Mouse (Mus musculus) intestine, embryonic 16.5 days (tissue): Measurements from ENCODE around the gene Cybrd1. TPM values are rescaled to one million over a fixed set of nuclear protein-coding genes. Genes with fewer than 3 reads are reported as not detected.

Source experiments
- ATAC-seq: fragments of 200-750 bp; cut with Nextera tagmentation; 2 replicates; pipeline ENCODE4 v1.8.0; 2017; ENCODE audit warnings: moderate TSS enrichment, moderate library complexity
- H3K27ac ChIP-seq: fragments of 300-500 bp; sonication (generic); 2 replicates; pipeline ENCODE4 v1.5.1; 2014; ENCODE audit warnings: mild to moderate bottlenecking, low read length
- H3K27me3 ChIP-seq: fragments of 300-500 bp; sonication (generic); replicated peaks from 2 replicates; pipeline ENCODE4 v1.6.1; 2014; ENCODE audit warnings: low read length, control low read depth, mixed read lengths; ENCODE audit not compliant: control insufficient read depth, insufficient read depth
- H3K36me3 ChIP-seq: fragments of 300-500 bp; sonication (generic); 2 replicates; pipeline ENCODE4 v1.6.1; 2014; ENCODE audit warnings: low read length, control low read depth; ENCODE audit not compliant: control insufficient read depth, insufficient read depth
- H3K4me1 ChIP-seq: fragments of 300-500 bp; sonication (generic); 2 replicates; pipeline ENCODE4 v1.6.1; 2014; ENCODE audit warnings: low read length, control low read depth, mixed read lengths; ENCODE audit not compliant: control insufficient read depth, insufficient read depth
- H3K4me2 ChIP-seq: fragments of 300-500 bp; sonication (generic); 2 replicates; pipeline ENCODE4 v1.6.1; 2014; ENCODE audit warnings: low read depth, low read length, control low read depth
- H3K4me3 ChIP-seq: fragments of 300-500 bp; sonication (generic); 2 replicates; pipeline ENCODE4 v1.5.1; 2014; ENCODE audit warnings: mild to moderate bottlenecking, low read length
- H3K9ac ChIP-seq: fragments of 300-500 bp; sonication (generic); 2 replicates; pipeline ENCODE4 v1.6.1; 2014; ENCODE audit warnings: low read depth, low read length
- H3K9me3 ChIP-seq: fragments of 300-500 bp; sonication (generic); 2 replicates; pipeline ENCODE4 v1.6.1; 2016; ENCODE audit warnings: low read length, control low read depth; ENCODE audit not compliant: control insufficient read depth
- WGBS: fragments of 180-500 bp; shearing (Covaris S2); extraction: QIAGEN DNeasy Blood & Tissue Kit; methylation state at CpG from one replicate; pipeline ENCODE4 v1.1.7; 2014; 5-methylcytosine and 5-hydroxymethylcytosine counted together
- polyA plus RNA-seq: library from polyadenylated mRNA; unstranded; fragments of >200 nt; fragmentation: Nextera tagmentation; extraction: Ambion mirVana; gene quantifications from 2 replicates; pipeline ENCODE4 v1.2.1, GENCODE M21; 2015

Gene Cybrd1
- polyA plus RNA-seq, 1 experiment from 2014 or later: 6.3 TPM

DNA sequence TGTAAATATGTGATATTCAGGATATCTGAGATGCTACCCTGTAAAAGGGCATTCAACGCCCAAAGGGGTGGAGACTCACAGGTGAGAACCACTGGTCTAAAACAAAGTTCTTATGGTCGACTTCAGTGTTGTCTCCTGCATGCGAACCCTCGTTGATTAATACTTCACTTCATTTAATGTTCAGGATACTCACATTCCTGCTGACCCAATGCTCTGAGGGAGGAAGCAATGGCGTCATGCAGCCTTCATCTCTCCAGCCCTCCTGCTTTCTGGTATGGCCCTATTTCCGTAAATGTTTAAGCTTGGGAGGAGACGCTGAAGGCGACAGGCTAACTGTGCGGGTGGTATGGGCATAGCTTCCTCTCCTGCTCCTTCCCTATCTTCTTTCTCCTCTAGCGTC lies 62.0 kb downstream of the Cybrd1 start:
- ATAC-seq: no peak
- Histone ChIP-seq H3K9ac (no peak overlapping the region), H3K4me2 (no peak overlapping the region), H3K27me3 (no peaks in the 10 kb centered on the region), H3K4me3 (no peak overlapping the region), H3K9me3 (no peaks in the 10 kb centered on the region), H3K4me1 (no peaks in the 10 kb centered on the region), H3K36me3 (no peaks in the 10 kb centered on the region), H3K27ac (no peak overlapping the region)
- WGBS: 76% methylated on average over 10 of the region's 10 CpGs

GRCm38 (mm10) chr2:71180566-71181217 lies 63.0 kb downstream of the Cybrd1 start:
- Histone ChIP-seq H3K36me3 (no peaks in the 10 kb centered on the region), H3K4me1 (no peaks in the 10 kb centered on the region), H3K4me3 (no peak overlapping the region), H3K4me2 (no peak overlapping the region), H3K9me3 (no peaks in the 10 kb centered on the region), H3K9ac (no peak overlapping the region), H3K27me3 (no peaks in the 10 kb centered on the region), H3K27ac (no peak overlapping the region)
- 46% methylated on average over 8 of the region's 8 CpGs for WGBS
- no peak for ATAC-seq

DNA sequence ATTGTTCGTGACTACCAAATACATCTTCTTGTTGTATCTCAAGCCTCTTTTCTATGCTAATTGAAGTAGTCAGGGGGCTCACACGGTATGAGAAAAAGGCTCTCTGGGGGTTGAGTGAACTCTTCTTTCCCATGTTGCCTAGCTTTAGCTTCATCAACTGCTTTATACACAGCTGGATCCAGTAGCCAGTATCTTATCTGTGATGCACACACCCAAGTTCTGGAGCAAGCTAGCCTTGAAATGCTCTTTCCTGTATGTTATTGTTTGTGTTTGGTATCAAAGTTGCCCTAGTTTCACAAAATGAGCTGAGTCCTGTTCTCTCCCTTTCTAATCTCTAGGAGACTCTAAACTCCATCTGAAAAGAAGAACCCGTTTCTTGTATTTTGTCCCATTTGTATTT lies 70.2 kb downstream of the Cybrd1 start:
- Histone ChIP-seq H3K9me3 (no peaks in the 10 kb centered on the region), H3K27ac (no peak overlapping the region), H3K27me3 (0 out of 2 replicates have a peak, but pooled peaks cover 2% of the 10 kb centered on the region), H3K4me3 (no peak overlapping the region), H3K4me2 (no peak overlapping the region), H3K9ac (no peak overlapping the region), H3K4me1 (no peaks in the 10 kb centered on the region), H3K36me3 (no peaks in the 10 kb centered on the region)
- ATAC-seq: no peak
- WGBS: 67% methylated on average over 3 of the region's 3 CpGs

- ATAC-seq: no peak
- no peaks in the 10 kb centered on the region for H3K4me1 ChIP-seq
- H3K9me3 ChIP-seq: no peaks in the 10 kb centered on the region
- H3K36me3 ChIP-seq: no peaks in the 10 kb centered on the region
- no peak overlapping the region for H3K4me3 ChIP-seq
- 29% methylated on average over 2 of the region's 2 CpGs for WGBS
- H3K27me3 ChIP-seq: 0 out of 2 replicates have a peak, but pooled peaks cover 2% of the 10 kb centered on the region
- no peak overlapping the region for H3K4me2 ChIP-seq
- no peak overlapping the region for H3K9ac ChIP-seq
- H3K27ac ChIP-seq: no peak overlapping the region
Measured at GRCm38 (mm10) chr2:71188861-71189260, 71.1 kb downstream of the Cybrd1 start.

GRCm38 (mm10) chr2:71191391-71192194 lies 73.9 kb downstream of the Cybrd1 start:
- H3K4me3 ChIP-seq: no peak overlapping the region
- H3K27me3 ChIP-seq: 0 out of 2 replicates have a peak, but pooled peaks cover 2% of the 10 kb centered on the region
- no peak overlapping the region for H3K9ac ChIP-seq
- 39% methylated on average over 16 of the region's 16 CpGs for WGBS
- ATAC-seq: no peak
- no peak overlapping the region for H3K27ac ChIP-seq
- H3K4me2 ChIP-seq: no peak overlapping the region
- H3K4me1 ChIP-seq: no peaks in the 10 kb centered on the region
- no peaks in the 10 kb centered on the region for H3K36me3 ChIP-seq
- H3K9me3 ChIP-seq: no peaks in the 10 kb centered on the region

GRCm38 (mm10) chr2:71192195-71192807 lies 74.6 kb downstream of the Cybrd1 start:
- no peak for ATAC-seq
- Histone ChIP-seq H3K27me3 (0 out of 2 replicates have a peak, but pooled peaks cover 2% of the 10 kb centered on the region), H3K27ac (no peak overlapping the region), H3K36me3 (no peaks in the 10 kb centered on the region), H3K4me1 (no peaks in the 10 kb centered on the region; the same call in 1 of the 2 replicates), H3K9me3 (no peaks in the 10 kb centered on the region), H3K4me2 (no peak overlapping the region), H3K9ac (no peak overlapping the region), H3K4me3 (no peak overlapping the region)
- 54% methylated on average over 17 of the region's 17 CpGs for WGBS

Other genes with a start within 250 kb of the Cybrd1 start
- gene Dcaf17, start 62.6 kb upstream of the Cybrd1 start, polyA plus RNA-seq: 38.9 and 41.5 TPM in 2 replicates
- 13.8 and 15.6 TPM in 2 replicates for gene Mettl8, start 62.3 kb upstream of the Cybrd1 start, polyA plus RNA-seq
- gene Dync1i2, start 93.8 kb downstream of the Cybrd1 start, polyA plus RNA-seq: 69.3 and 71.0 TPM in 2 replicates
- 27.0 and 28.3 TPM in 2 replicates for gene Slc25a12, start 249.8 kb downstream of the Cybrd1 start, polyA plus RNA-seq